Mouse (Mus musculus): ENCODE measurements around the gene Hps5. TPM values are rescaled to one million over a fixed set of nuclear protein-coding genes. Genes with fewer than 3 reads are reported as not detected.

Hps5 gene
- total RNA-seq, 2 experiments from 2014 or later = 9.2 to 29.9 TPM

Other genes starting within 250 kb of the Hps5 start
- gene Sergef, start 156.3 kb downstream of the Hps5 start, total RNA-seq (2015; ENCODE audit: low replicate concordance) = 4.6 TPM in 1 of 2 replicates, not detected in the other
- gene Sergef, start 156.3 kb downstream of the Hps5 start, total RNA-seq (2017; ENCODE audit: low replicate concordance) = 0.23 and 0.26 TPM in 2 replicates
- gene Tph1, start 123.5 kb downstream of the Hps5 start, total RNA-seq (2015; ENCODE audit: low replicate concordance) = not detected in 2 replicates
- not detected in 2 replicates for gene Tph1, start 123.5 kb downstream of the Hps5 start, total RNA-seq (2017; ENCODE audit: low replicate concordance)
- gene Saal1, start 85.4 kb downstream of the Hps5 start, total RNA-seq (2015; ENCODE audit: low replicate concordance) = 7.1 and 7.9 TPM in 2 replicates
- gene Saal1, start 85.4 kb downstream of the Hps5 start, total RNA-seq (2017; ENCODE audit: low replicate concordance) = 4.4 and 9.9 TPM in 2 replicates
- gene Saa3, start 80.4 kb downstream of the Hps5 start, total RNA-seq (2015; ENCODE audit: low replicate concordance) = not detected in 2 replicates
- gene Saa3, start 80.4 kb downstream of the Hps5 start, total RNA-seq (2017; ENCODE audit: low replicate concordance) = not detected in 2 replicates
- gene Saa4, start 63.5 kb downstream of the Hps5 start, total RNA-seq (2015; ENCODE audit: low replicate concordance) = not detected in 2 replicates
- gene Saa4, start 63.5 kb downstream of the Hps5 start, total RNA-seq (2017; ENCODE audit: low replicate concordance) = not detected in 2 replicates
- not detected in 2 replicates for gene Saa1, start 53.1 kb downstream of the Hps5 start, total RNA-seq (2015; ENCODE audit: low replicate concordance)
- not detected in 2 replicates for gene Saa1, start 53.1 kb downstream of the Hps5 start, total RNA-seq (2017; ENCODE audit: low replicate concordance)
- not detected in 2 replicates for gene Saa2, start 44.3 kb downstream of the Hps5 start, total RNA-seq (2015; ENCODE audit: low replicate concordance)
- not detected in 2 replicates for gene Saa2, start 44.3 kb downstream of the Hps5 start, total RNA-seq (2017; ENCODE audit: low replicate concordance)
- 16.2 and 28.5 TPM in 2 replicates for gene Gtf2h1, start within 50 bp of the Hps5 start, total RNA-seq (2015; ENCODE audit: low replicate concordance)
- 15.2 and 25.9 TPM in 2 replicates for gene Gtf2h1, start within 50 bp of the Hps5 start, total RNA-seq (2017; ENCODE audit: low replicate concordance)
- 72.9 and 85.4 TPM in 2 replicates for gene Ldha, start 45.4 kb upstream of the Hps5 start, total RNA-seq (2015; ENCODE audit: low replicate concordance)
- gene Ldha, start 45.4 kb upstream of the Hps5 start, total RNA-seq (2017; ENCODE audit: low replicate concordance) = 29.2 and 59.4 TPM in 2 replicates
- gene Ldhc, start 65.1 kb upstream of the Hps5 start, total RNA-seq (2015; ENCODE audit: low replicate concordance) = 2.2 TPM in 1 of 2 replicates, not detected in the other
- 0.64 TPM in 1 of 2 replicates, not detected in the other for gene Ldhc, start 65.1 kb upstream of the Hps5 start, total RNA-seq (2017; ENCODE audit: low replicate concordance)
- 75.7 and 78.4 TPM in 2 replicates for gene Tsg101, start 123.9 kb upstream of the Hps5 start, total RNA-seq (2015; ENCODE audit: low replicate concordance)
- gene Tsg101, start 123.9 kb upstream of the Hps5 start, total RNA-seq (2017; ENCODE audit: low replicate concordance) = 23.5 and 33.8 TPM in 2 replicates
- 19.8 and 39.0 TPM in 2 replicates for gene Uevld, start 162.5 kb upstream of the Hps5 start, total RNA-seq (2015; ENCODE audit: low replicate concordance)
- 28.6 and 35.1 TPM in 2 replicates for gene Uevld, start 162.5 kb upstream of the Hps5 start, total RNA-seq (2017; ENCODE audit: low replicate concordance)
- not detected in 2 replicates for gene Gm9999, start 187.5 kb upstream of the Hps5 start, total RNA-seq (2015; ENCODE audit: low replicate concordance)
- not detected in 2 replicates for gene Gm9999, start 187.5 kb upstream of the Hps5 start, total RNA-seq (2017; ENCODE audit: low replicate concordance)
- gene Spty2d1, start 212.3 kb upstream of the Hps5 start, total RNA-seq (2015; ENCODE audit: low replicate concordance) = 23.1 and 34.8 TPM in 2 replicates
- gene Spty2d1, start 212.3 kb upstream of the Hps5 start, total RNA-seq (2017; ENCODE audit: low replicate concordance) = 22.1 and 25.8 TPM in 2 replicates